Comparison of ENCODE assay signal across 9 mouse cellular contexts in the genomic region with DNA sequence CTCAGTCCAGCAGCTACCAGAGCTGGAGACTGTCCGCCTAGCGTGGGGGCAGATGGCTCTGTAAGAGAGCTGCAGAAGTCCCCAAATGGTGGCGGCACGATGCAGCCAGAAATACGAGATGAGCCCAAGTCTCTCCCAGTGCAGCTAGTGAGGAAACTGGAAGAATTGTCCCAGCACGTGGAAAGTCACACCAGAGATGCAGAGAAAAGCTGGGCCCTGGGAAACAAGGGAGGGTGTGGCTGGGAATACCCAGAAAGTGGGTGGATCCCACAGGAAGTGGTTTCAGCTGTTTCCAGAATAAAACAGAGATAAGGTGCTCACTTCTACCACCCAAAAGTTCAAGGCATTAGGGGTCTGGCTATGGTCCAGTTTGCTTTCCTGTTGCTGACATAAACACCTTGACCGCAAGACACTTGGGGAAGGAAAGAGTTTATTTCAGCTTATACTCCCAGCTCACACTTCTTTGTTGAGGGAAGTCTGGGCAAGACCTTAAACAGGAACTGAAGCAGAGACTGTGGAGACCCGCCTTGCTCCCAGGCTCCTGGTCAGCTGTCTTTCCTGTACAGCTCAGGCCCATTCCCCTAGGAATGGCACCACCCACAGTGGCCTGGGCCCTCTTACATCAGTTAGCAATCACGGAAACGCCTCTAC.
DNase-seq lines count a peak whose midpoint lies in the region; ATAC-seq and TF ChIP-seq lines count a peak whose summit lies in the region.
"Had no signal": no experiment of that assay in that cellular context is flagged by ENCODE, and none has a peak within 500 bp of the region (broad histone marks: within the 10 kb centered on the region; RNA-seq: fewer than 3 reads in every experiment).

No protein-coding gene starts in this region.

- H3K36me3 ChIP-seq in heart, embryonic 16.5 days (ENCODE audit: control insufficient read depth, insufficient read depth): no peaks in the 10 kb centered on the region
- H3K36me3 ChIP-seq in macrophage (ENCODE audit: inconsistent target): no peaks in the 10 kb centered on the region
- H3K36me3 ChIP-seq: midbrain, embryonic 12.5 days had no signal

- intact Hi-C loops in left cerebral cortex, postnatal 4 days (cut with DNase I): loop anchor here (5.0 kb wide), 1 partner anchor 91 kb away; no protein-coding TSS in a partner anchor

- 17% methylated on average over 10 of the region's 10 CpGs for WGBS in bone marrow, adult 2 months
- 49% methylated on average over 10 of the region's 10 CpGs for WGBS in heart, embryonic 16.5 days
- WGBS in macrophage (ENCODE audit: missing documents): 42% methylated on average over 10 of the region's 10 CpGs

- peak; percentile 28; the same call in 1 of the 2 replicates for ATAC-seq in heart, embryonic 16.5 days (replicated peaks; ENCODE audit: extremely low read depth, insufficient read depth, low FRiP score)

- no peak for TF ChIP-seq POLR2A in bone marrow, adult 2 months (IDR thresholded peaks at IDR 0.05; ENCODE audit: borderline replicate concordance, control insufficient read depth, low read depth, low read length)

- H3K9me3 ChIP-seq in heart, embryonic 16.5 days (replicated peaks; ENCODE audit: control insufficient read depth, low read length): no peaks in the 10 kb centered on the region
- H3K9me3 ChIP-seq: midbrain, embryonic 12.5 days had no signal

- peak overlapping the region; percentile 48; the same call in 1 of the 2 replicates for H3K27ac ChIP-seq in bone marrow, adult 2 months (ENCODE audit: control insufficient read depth, insufficient read depth, low read depth, low read length, poor library complexity)
- H3K27ac ChIP-seq in heart, embryonic 16.5 days (ENCODE audit: low read length): peak overlapping the region; percentile 68
- peak overlapping the region; percentile 19; the same call in 1 of the 2 replicates for H3K27ac ChIP-seq in macrophage
- H3K27ac ChIP-seq: midbrain, embryonic 12.5 days had no signal

- TF ChIP-seq CTCF in bone marrow, adult 2 months (IDR thresholded peaks at IDR 0.05; ENCODE audit: control insufficient read depth, insufficient read depth, low read length): no peak

- no peaks in the 10 kb centered on the region for H3K27me3 ChIP-seq in heart, embryonic 16.5 days (ENCODE audit: control insufficient read depth, insufficient read depth, low read length)

- H3K79me2 ChIP-seq in macrophage (ENCODE audit: inconsistent target): no peaks in the 10 kb centered on the region

- H3K4me1 ChIP-seq in bone marrow, adult 2 months (ENCODE audit: control insufficient read depth, insufficient read depth, low read length): peaks cover 6% of the 10 kb centered on the region
- H3K4me1 ChIP-seq in heart, embryonic 16.5 days (ENCODE audit: control insufficient read depth, insufficient read depth, low read length): peaks cover 58% of the 10 kb centered on the region

- H3K4me2 ChIP-seq in heart, embryonic 16.5 days (ENCODE audit: low read depth, low read length): peak overlapping the region; percentile 47; the same call in 1 of the 2 replicates
- H3K4me2 ChIP-seq: midbrain, embryonic 12.5 days had no signal

- peak overlapping the region; percentile 35 for H3K9ac ChIP-seq in heart, embryonic 16.5 days (ENCODE audit: low read length)
- H3K9ac ChIP-seq: midbrain, embryonic 12.5 days had no signal

- no peak overlapping the region for H3K4me3 ChIP-seq in bone marrow, adult 2 months (replicated peaks; ENCODE audit: control insufficient read depth, low read depth, low read length)
- peak overlapping the region; percentile 7; the same call in 1 of the 2 replicates for H3K4me3 ChIP-seq in heart, embryonic 16.5 days (ENCODE audit: low read length)
- no peak overlapping the region for H3K4me3 ChIP-seq in macrophage (ENCODE audit: inconsistent target)
- H3K4me3 ChIP-seq: midbrain, embryonic 12.5 days had no signal

- peak; percentile 43 for DNase-seq in left cerebral cortex, postnatal 4 days
- no peak for DNase-seq in left cerebral cortex, adult 9 months (ENCODE audit: low spot score in 2 of 2)
- peak; percentile 71 to 88 for DNase-seq in kidney, postnatal 25 days
- DNase-seq in right cerebral cortex, postnatal 4 days: no peak
- DNase-seq in spleen, adult 12 weeks (ENCODE audit: low spot score): no peak

Comparison
In these comparisons a context has a peak if more than half of its experiments do, and no peak if none do; other contexts are left out.
1. DNase-seq: peak in left cerebral cortex, postnatal 4 days (single experiment) and kidney, postnatal 25 days (2 of 2); none in left cerebral cortex, adult 9 months (0 of 2), right cerebral cortex, postnatal 4 days (single experiment) and spleen, adult 12 weeks (single experiment).
2. Peak in every context shown above with its lines, with median percentiles within 50 percentile points of each other: H3K27ac ChIP-seq.